Mouse (Mus musculus) hindbrain, postnatal 0 days (tissue): Measurements from ENCODE around the gene Rps18. TPM values are rescaled to one million over a fixed set of nuclear protein-coding genes. Genes with fewer than 3 reads are reported as not detected.

Source experiments
- ATAC-seq: fragments of 200-750 bp; cut with Nextera tagmentation; 2 replicates; pipeline ENCODE4 v1.8.0; 2017; ENCODE audit warnings: mild to moderate bottlenecking, moderate TSS enrichment, moderate library complexity
- DNase-seq: peaks from one replicate; pipeline ENCODE4 v3.0.0-alpha.2; 2015; ENCODE audit warnings: low spot score
- H3K27ac ChIP-seq: fragments of 300-500 bp; sonication (generic); 2 replicates; pipeline ENCODE4 v1.5.1; 2014; ENCODE audit warnings: mild to moderate bottlenecking
- H3K27me3 ChIP-seq: fragments of 300-500 bp; sonication (generic); 2 replicates; pipeline ENCODE4 v1.6.1; 2014; ENCODE audit warnings: low read length, mixed read lengths; ENCODE audit not compliant: insufficient read depth
- H3K36me3 ChIP-seq: fragments of 300-500 bp; sonication (generic); 2 replicates; pipeline ENCODE4 v1.6.1; 2014; ENCODE audit warnings: low read length, mixed read lengths; ENCODE audit not compliant: insufficient read depth
- H3K4me1 ChIP-seq: fragments of 300-500 bp; sonication (generic); 2 replicates; pipeline ENCODE4 v1.6.1; 2014; ENCODE audit warnings: antibody characterized with exemption, low read length, mixed read lengths; ENCODE audit not compliant: insufficient read depth
- H3K4me2 ChIP-seq: fragments of 300-500 bp; sonication (generic); 2 replicates; pipeline ENCODE4 v1.6.1; 2014; ENCODE audit warnings: low read depth, mild to moderate bottlenecking, low read length, moderate library complexity, mixed read lengths
- H3K4me3 ChIP-seq: fragments of 300-500 bp; sonication (generic); 2 replicates; pipeline ENCODE4 v1.5.1; 2014; ENCODE audit warnings: low read length
- H3K9ac ChIP-seq: fragments of 300-500 bp; sonication (generic); replicated peaks from 2 replicates; pipeline ENCODE4 v1.6.1; 2014; ENCODE audit warnings: mild to moderate bottlenecking, low read length, moderate library complexity, mixed read lengths
- H3K9me3 ChIP-seq: fragments of 300-500 bp; sonication (generic); 2 replicates; pipeline ENCODE4 v1.6.1; 2016; ENCODE audit warnings: low read length, mixed read lengths
- CTCF ChIP-seq: IDR thresholded peaks from 2 replicates; pipeline ENCODE4 v1.5.1; 2016; ENCODE audit warnings: antibody characterized with exemption, control low read depth, low read depth
- WGBS: fragments of 180-500 bp; shearing (Covaris S2); extraction: QIAGEN DNeasy Blood & Tissue Kit; methylation state at CpG from one replicate; pipeline ENCODE4 v1.1.7; 2014; 5-methylcytosine and 5-hydroxymethylcytosine counted together
- polyA plus RNA-seq: library from polyadenylated mRNA; unstranded; fragments of >200 nt; fragmentation: Nextera tagmentation; extraction: Ambion mirVana; gene quantifications from 2 replicates; pipeline ENCODE4 v1.2.1, GENCODE M21; 2015
- total RNA-seq: library from RNA; depleted of rRNA; stranded (reverse); fragments of >200 nt; gene quantifications from 2 replicates; pipeline ENCODE4 v1.2.3, GENCODE M21; 2014

The Rps18 gene
- total and polyA plus RNA-seq, 2 experiments from 2014 or later: 918 to 1,309 TPM

DNA sequence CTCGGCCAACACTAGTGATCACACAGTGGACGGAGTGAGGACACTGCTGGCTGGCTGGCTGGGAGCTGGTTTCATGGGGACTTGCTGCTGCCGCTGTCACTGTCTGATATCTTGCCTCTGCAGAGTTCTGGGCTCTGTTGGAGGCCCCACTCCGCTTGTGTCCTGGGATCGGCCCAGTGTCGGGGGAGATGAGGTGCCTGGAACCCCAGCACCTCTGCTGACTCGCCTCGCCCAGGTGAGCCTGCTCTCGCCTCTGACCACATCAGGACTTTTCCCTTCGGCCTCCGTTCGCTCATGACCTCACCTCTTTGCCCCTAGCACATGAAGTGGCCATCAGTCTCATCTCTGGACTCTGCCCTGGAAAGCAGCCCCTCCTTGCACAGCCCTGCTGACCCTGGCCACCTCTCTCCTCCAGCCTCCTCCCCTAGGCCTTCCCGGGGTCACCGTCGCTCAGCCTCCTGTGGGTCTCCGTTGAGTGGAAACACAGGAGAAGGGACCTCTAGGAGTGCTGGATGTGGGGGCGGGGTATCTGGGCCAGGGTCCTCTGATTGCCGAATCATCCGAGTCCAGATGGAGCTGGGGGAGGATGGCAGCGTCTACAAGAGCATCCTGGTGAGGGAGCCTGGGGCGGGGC lies 20.3 kb downstream of the Rps18 start:
- WGBS: 88% methylated on average over 21 of the region's 21 CpGs

DNA sequence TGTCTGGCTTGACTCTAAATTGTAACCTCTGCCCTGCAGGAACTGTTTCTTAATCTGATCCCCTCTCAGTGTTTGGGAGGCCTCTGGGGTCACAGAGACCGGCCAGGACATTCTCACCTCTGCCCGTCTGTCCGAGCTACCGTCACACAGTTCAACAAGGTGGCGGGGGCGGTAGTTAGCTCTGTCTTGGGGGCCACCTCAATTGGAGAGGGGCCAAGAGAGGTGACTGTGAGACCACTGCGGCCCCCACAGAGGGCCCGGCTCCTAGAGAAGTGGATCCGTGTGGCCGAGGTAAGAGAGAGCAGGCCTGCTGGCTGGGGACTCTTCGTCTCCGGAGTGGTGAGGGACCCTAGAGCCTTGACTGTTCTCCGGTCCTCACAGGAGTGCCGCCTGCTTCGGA lies 22.8 kb downstream of the Rps18 start:
- 96% methylated on average over 15 of the region's 15 CpGs for WGBS
- Histone ChIP-seq H3K4me1 (no peaks in the 10 kb centered on the region), H3K9ac (no peak overlapping the region), H3K4me2 (no peak overlapping the region), H3K27ac (no peak overlapping the region), H3K4me3 (no peak overlapping the region), H3K9me3 (no peaks in the 10 kb centered on the region), H3K27me3 (no peaks in the 10 kb centered on the region), H3K36me3 (peaks cover 15% of the 10 kb centered on the region)
- no peak for DNase-seq
- no peak for ATAC-seq
- no peak for TF ChIP-seq CTCF

More for the DNA sequence above, 20.3 kb downstream of the Rps18 start:
- Histone ChIP-seq H3K27me3 (no peaks in the 10 kb centered on the region), H3K9ac (no peak overlapping the region), H3K36me3 (peaks cover 14% of the 10 kb centered on the region), H3K4me1 (peaks cover 6% of the 10 kb centered on the region; the same call in 1 of the 2 replicates), H3K9me3 (no peaks in the 10 kb centered on the region), H3K4me2 (no peak overlapping the region), H3K27ac (no peak overlapping the region), H3K4me3 (no peak overlapping the region)
- ATAC-seq (no peak), DNase-seq (no peak)
- no peak for TF ChIP-seq CTCF

DNA sequence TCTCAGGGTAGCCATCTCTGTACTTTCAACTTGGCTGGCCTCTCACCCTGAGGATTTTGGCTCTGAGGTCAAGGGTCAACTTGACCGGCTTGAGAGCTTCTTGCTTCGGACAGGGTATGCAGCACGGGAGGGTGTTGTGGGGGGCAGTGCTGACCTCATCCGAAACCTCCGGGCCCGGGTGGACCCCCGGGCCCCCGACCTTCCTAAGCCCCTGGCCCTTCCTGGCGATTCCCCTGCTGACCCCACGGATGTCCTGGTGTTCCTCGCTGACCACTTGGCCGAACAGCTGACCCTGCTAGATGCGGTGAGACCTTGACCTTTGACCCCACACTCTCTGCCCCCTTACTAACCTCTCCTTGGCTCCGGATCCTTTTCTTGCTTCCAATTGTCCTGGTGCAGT lies 23.4 kb downstream of the Rps18 start:
- Histone ChIP-seq H3K27ac (no peak overlapping the region), H3K36me3 (peaks cover 20% of the 10 kb centered on the region), H3K27me3 (no peaks in the 10 kb centered on the region), H3K4me1 (no peaks in the 10 kb centered on the region), H3K9me3 (no peaks in the 10 kb centered on the region), H3K9ac (no peak overlapping the region), H3K4me2 (no peak overlapping the region), H3K4me3 (no peak overlapping the region)
- no peak for TF ChIP-seq CTCF
- 85% methylated on average over 14 of the region's 14 CpGs for WGBS
- DNase-seq (no peak), ATAC-seq (no peak)

DNA sequence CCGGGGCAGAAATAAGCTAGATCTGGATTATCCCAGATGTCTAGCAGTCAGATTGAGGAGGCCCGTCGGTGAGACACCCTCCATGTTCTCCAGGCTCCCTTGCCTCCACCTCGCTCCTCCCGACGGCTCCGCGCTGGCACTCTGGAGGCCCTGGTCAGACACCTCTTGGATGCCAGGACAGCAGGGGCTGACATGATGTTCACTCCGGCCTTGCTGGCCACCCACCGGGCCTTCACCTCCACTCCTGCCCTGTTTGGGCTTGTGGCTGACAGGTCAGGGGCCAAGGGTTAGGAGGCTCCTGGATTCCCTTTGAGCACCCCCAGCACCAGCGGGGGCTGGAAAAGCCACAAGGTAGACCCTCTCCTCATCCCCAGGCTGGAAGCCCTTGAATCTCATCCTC lies 23.9 kb downstream of the Rps18 start:
- 91% methylated on average over 11 of the region's 11 CpGs for WGBS
- no peak overlapping the region for H3K4me2 ChIP-seq
- no peak for TF ChIP-seq CTCF

DNA sequence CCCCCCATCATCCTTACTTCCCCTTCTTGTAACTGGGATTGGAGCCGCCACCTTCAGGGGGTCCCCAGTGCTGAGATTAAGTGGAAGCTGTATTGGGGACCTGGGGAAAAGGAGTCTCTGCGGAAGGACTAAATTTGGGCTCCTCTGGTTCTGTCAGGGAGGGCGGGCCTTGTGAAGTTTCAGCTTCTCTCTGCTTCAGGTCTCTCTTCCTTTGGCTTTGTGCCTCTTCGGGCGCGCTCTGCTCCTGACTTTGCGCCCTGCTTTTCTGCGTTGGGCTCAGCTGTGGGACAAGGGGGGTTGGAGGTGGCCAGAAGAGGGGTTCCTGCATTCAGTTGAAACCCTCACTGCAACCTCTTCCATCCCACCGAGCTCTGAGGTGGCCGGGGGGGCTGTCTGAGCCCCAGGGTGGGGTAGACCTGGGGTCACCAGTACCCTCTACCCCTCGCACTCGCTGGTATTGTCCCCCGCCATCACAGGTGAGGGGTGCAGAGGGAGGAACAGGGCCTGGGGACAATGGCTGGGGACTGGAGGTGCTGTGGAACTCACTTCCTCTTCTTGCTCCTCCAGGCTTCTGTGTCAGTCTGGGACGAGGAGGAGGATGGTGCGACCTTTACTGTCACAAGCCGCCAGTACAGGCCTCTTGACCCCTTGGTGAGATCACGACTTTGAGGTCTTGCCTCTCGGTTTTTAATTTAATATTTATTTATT lies 24.5 kb downstream of the Rps18 start:
- peak overlapping the region; percentile 100 for H3K4me2 ChIP-seq
- peaks cover 16% of the 10 kb centered on the region for H3K36me3 ChIP-seq
- no peak for DNase-seq
- TF ChIP-seq CTCF: no peak
- 38% methylated on average over 18 of the region's 18 CpGs for WGBS
- 0 out of 2 replicates have a peak overlapping the region, but pooled peaks have one; percentile 90 for H3K27ac ChIP-seq
- H3K4me1 ChIP-seq: no peaks in the 10 kb centered on the region
- no peak for ATAC-seq
- H3K27me3 ChIP-seq: no peaks in the 10 kb centered on the region
- H3K9me3 ChIP-seq: no peaks in the 10 kb centered on the region
- peak overlapping the region; percentile 86 for H3K9ac ChIP-seq
- H3K4me3 ChIP-seq: peak overlapping the region; percentile 89

More for the DNA sequence above, 23.9 kb downstream of the Rps18 start:
- H3K36me3 ChIP-seq: peaks cover 16% of the 10 kb centered on the region
- no peak overlapping the region for H3K27ac ChIP-seq
- no peaks in the 10 kb centered on the region for H3K4me1 ChIP-seq
- no peaks in the 10 kb centered on the region for H3K27me3 ChIP-seq
- DNase-seq: no peak
- no peak overlapping the region for H3K9ac ChIP-seq
- H3K9me3 ChIP-seq: no peaks in the 10 kb centered on the region
- H3K4me3 ChIP-seq: no peak overlapping the region
- ATAC-seq: no peak

DNA sequence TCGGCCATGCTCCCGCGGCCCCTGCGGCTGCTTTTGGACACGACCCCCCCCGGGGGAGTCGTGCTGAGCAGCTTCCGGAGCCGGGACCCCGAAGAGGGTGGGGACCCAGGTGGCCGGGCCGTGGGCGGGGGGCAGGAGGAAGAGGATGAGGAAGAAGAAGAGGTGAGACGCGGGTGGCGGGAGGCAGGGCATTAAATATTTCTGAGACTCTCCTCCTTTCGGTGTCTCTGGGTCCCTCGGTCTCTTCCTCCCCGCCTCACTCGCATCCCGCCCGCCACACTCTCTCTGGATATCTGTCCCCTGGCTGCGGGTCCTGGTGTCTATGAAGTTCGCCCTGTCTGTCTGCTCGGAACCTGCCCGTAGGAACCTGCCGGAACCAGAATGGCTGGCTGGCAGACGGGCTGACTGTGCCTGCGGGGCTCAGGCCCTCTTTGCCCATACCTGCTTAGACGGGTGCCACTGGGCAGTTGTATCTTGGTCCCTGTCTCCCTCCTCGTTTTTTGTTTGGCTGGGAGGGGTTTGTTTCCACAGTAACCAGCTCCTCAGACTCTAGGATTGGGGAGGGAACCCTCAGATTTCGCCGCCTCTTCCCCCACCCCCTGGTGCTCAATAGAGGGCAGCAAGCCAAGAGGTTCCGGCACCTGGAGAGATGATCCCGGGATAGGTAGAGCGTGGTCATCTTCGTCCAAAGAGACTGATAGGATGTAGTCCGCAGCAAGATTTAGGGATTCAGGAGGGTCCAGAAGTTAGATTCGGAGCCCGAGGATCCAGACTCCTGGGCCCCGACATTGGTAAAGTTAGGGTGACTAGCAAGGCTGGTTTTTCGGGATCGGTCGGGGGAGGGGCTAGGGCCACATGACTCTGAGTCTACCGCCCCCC lies 25.3 kb downstream of the Rps18 start:
- no peak for ATAC-seq
- under 1% methylated on average over 44 of the region's 45 CpGs for WGBS
- Histone ChIP-seq H3K4me3 (peak overlapping the region; percentile 89), H3K4me1 (no peaks in the 10 kb centered on the region), H3K4me2 (peak overlapping the region; percentile 100), H3K27ac (peak overlapping the region; percentile 90), H3K9ac (peak overlapping the region; percentile 86), H3K27me3 (no peaks in the 10 kb centered on the region), H3K9me3 (no peaks in the 10 kb centered on the region), H3K36me3 (peaks cover 16% of the 10 kb centered on the region)
- peak; percentile 41 for DNase-seq
- peak; percentile 22; the same call in 1 of the 2 replicates for TF ChIP-seq CTCF
